ENCODE assay signal across 8 mouse cellular contexts in genomic region chr3:107278479-107279269, GRCm38 (mm10). TPM values are rescaled to one million over a fixed set of nuclear protein-coding genes. Genes with fewer than 3 reads are reported as not detected.
DNase-seq lines count a peak whose midpoint lies in the region; ATAC-seq lines count a peak whose summit lies in the region.

TSS of gene Lamtor5 (plus strand) at chr3:107278858.

- peak within 1 kb of the TSS; percentile 85 for H3K4me3 ChIP-seq in brown adipose tissue, adult 24 weeks (ENCODE audit: insufficient read depth, low read depth, low read length)
- H3K4me3 ChIP-seq in heart, embryonic 14.5 days (ENCODE audit: control insufficient read depth in 1 of 2, insufficient read depth in 1 of 2, low read depth in 1 of 2, low read length in 2 of 2), result peak within 1 kb of the TSS; percentile 78 to 96
- H3K4me3 ChIP-seq in liver, embryonic 13.5 days (replicated peaks), result peak within 1 kb of the TSS; percentile 89
- peak within 1 kb of the TSS; percentile 80 for H3K4me3 ChIP-seq in stomach, embryonic 16.5 days (replicated peaks; ENCODE audit: low read length)

- ATAC-seq in heart, embryonic 14.5 days (ENCODE audit: insufficient number of reproducible peaks, insufficient read depth, low FRiP score, low read depth), result peak; percentile 88
- ATAC-seq in liver, embryonic 13.5 days (ENCODE audit: low read depth), result peak; percentile 86
- ATAC-seq in stomach, embryonic 16.5 days (ENCODE audit: insufficient read depth, low FRiP score), result peak; percentile 87

- peaks cover 4% of the 10 kb centered on the region; the same call in 1 of the 2 replicates for H3K27me3 ChIP-seq in heart, embryonic 14.5 days (ENCODE audit: control insufficient read depth, insufficient read depth, low read length)
- 0 out of 2 replicates have a peak, but pooled peaks cover 4% of the 10 kb centered on the region for H3K27me3 ChIP-seq in liver, embryonic 13.5 days
- H3K27me3 ChIP-seq in stomach, embryonic 16.5 days (ENCODE audit: control insufficient read depth, insufficient read depth, low read length), result no peaks in the 10 kb centered on the region

- H3K4me1 ChIP-seq in brown adipose tissue, adult 24 weeks (ENCODE audit: control insufficient read depth, insufficient read depth, insufficient read length, low read length), result no peaks in the 10 kb centered on the region
- H3K4me1 ChIP-seq in heart, embryonic 14.5 days (ENCODE audit: control insufficient read depth in 2 of 2, insufficient read depth in 2 of 2, low read length in 2 of 2), result peaks cover 0 to 6% of the 10 kb centered on the region in 2 experiments; a peak in 2 of 4 replicates
- peaks cover 18% of the 10 kb centered on the region for H3K4me1 ChIP-seq in liver, embryonic 13.5 days (replicated peaks)
- peaks cover 10% of the 10 kb centered on the region; the same call in 1 of the 2 replicates for H3K4me1 ChIP-seq in stomach, embryonic 16.5 days (ENCODE audit: control insufficient read depth, insufficient read depth, low read length)

- H3K27ac ChIP-seq in brown adipose tissue, adult 24 weeks (replicated peaks; ENCODE audit: low read depth, low read length), result peak within 1 kb of the TSS; percentile 40; the same call in 1 of the 2 replicates
- no peak within 1 kb of the TSS; a peak in 1 of 4 replicates for H3K27ac ChIP-seq in heart, embryonic 14.5 days (replicated peaks in 1 of 2; ENCODE audit: control insufficient read depth in 1 of 2, insufficient read depth in 1 of 2, low read depth in 2 of 2, low read length in 2 of 2)
- no peak within 1 kb of the TSS for H3K27ac ChIP-seq in liver, embryonic 13.5 days
- no peak within 1 kb of the TSS for H3K27ac ChIP-seq in stomach, embryonic 16.5 days (ENCODE audit: low read length)

- H3K9ac ChIP-seq in heart, embryonic 14.5 days (ENCODE audit: low read length), result peak within 1 kb of the TSS; percentile 82
- H3K9ac ChIP-seq in liver, embryonic 13.5 days, result peak within 1 kb of the TSS; percentile 84
- peak within 1 kb of the TSS; percentile 91 for H3K9ac ChIP-seq in stomach, embryonic 16.5 days (ENCODE audit: low read length)

- peak within 1 kb of the TSS; percentile 84 for H3K4me2 ChIP-seq in heart, embryonic 14.5 days (ENCODE audit: low read length)
- peak within 1 kb of the TSS; percentile 77 for H3K4me2 ChIP-seq in liver, embryonic 13.5 days
- peak within 1 kb of the TSS; percentile 78 for H3K4me2 ChIP-seq in stomach, embryonic 16.5 days (ENCODE audit: low read depth, low read length)

- H3K9me3 ChIP-seq in heart, embryonic 14.5 days (ENCODE audit: control insufficient read depth, low read length), result no peaks in the 10 kb centered on the region
- no peaks in the 10 kb centered on the region for H3K9me3 ChIP-seq in liver, embryonic 13.5 days (replicated peaks)
- H3K9me3 ChIP-seq in stomach, embryonic 16.5 days (replicated peaks; ENCODE audit: control insufficient read depth, low read length), result no peaks in the 10 kb centered on the region

- peak; percentile 90 for DNase-seq in CD4-positive, CD25-positive, alpha-beta regulatory T cell, adult 2 months (ENCODE audit: low read depth, low spot score)
- peak; percentile 56 for DNase-seq in fibroblast of lung, adult 2 months (ENCODE audit: low read depth)
- DNase-seq in kidney, postnatal 14 days, result peak; percentile 92
- DNase-seq in liver, embryonic 13.5 days, result peak; percentile 79
- DNase-seq in neural tube, embryonic 10.5 days (ENCODE audit: extremely low spot score, low spot score), result peak; percentile 92

- 2% methylated on average over 43 of the region's 43 CpGs for WGBS in heart, embryonic 14.5 days
- WGBS in liver, embryonic 13.5 days (ENCODE audit: insufficient replicate concordance), result 3% methylated on average over 43 of the region's 43 CpGs
- WGBS in stomach, embryonic 16.5 days, result 2% methylated on average over 43 of the region's 43 CpGs

- peaks cover 20% of the 10 kb centered on the region for H3K36me3 ChIP-seq in heart, embryonic 14.5 days (ENCODE audit: control insufficient read depth, insufficient read depth, low read length)
- H3K36me3 ChIP-seq in liver, embryonic 13.5 days, result peaks cover 18% of the 10 kb centered on the region
- H3K36me3 ChIP-seq in stomach, embryonic 16.5 days (ENCODE audit: control insufficient read depth, insufficient read depth, low read length), result peaks cover 9% of the 10 kb centered on the region; the same call in 1 of the 2 replicates

RNA-seq across cellular contexts. Expression of gene Lamtor5, which starts in this region (rescaled TPM):
- polyA plus RNA-seq in brown adipose tissue, adult 24 weeks (2012; ENCODE audit: insufficient read depth, insufficient read length, missing spikeins), result 146 and 167 TPM in 2 replicates
- 182 and 207 TPM in 2 replicates for polyA plus RNA-seq in heart, embryonic 14.5 days (2014; fragmentation: Nextera tagmentation; extraction: Ambion mirVana)
- 118 and 131 TPM in 2 replicates for polyA plus RNA-seq in liver, embryonic 13.5 days (2015; fragmentation: Nextera tagmentation; extraction: Ambion mirVana)
- 175 and 181 TPM in 2 replicates for polyA plus RNA-seq in stomach, embryonic 16.5 days (2015; fragmentation: Nextera tagmentation; extraction: Ambion mirVana)
